Mouse (Mus musculus): Measurements from ENCODE around the gene Acacb.

Gene Acacb

GRCm38 (mm10) chr5:114175596-114176171 lies 29.3 kb downstream of the Acacb start:
- peak; percentile 99 for DNase-seq (ENCODE audit: low read depth, low spot score)

- DNase-seq (ENCODE audit: low read depth, low spot score): peak; percentile 80
Measured at GRCm38 (mm10) chr5:114176548-114177400, 30.4 kb downstream of the Acacb start.

GRCm38 (mm10) chr5:114177966-114178719 lies 31.8 kb downstream of the Acacb start:
- DNase-seq (ENCODE audit: low read depth, low spot score): peak; percentile 57

GRCm38 (mm10) chr5:114179541-114179940 lies 33.2 kb downstream of the Acacb start:
- DNase-seq (ENCODE audit: low read depth, low spot score): no peak

GRCm38 (mm10) chr5:114183493-114183892 lies 37.2 kb downstream of the Acacb start:
- no peak for DNase-seq (ENCODE audit: low read depth, low spot score)

GRCm38 (mm10) chr5:114187108-114187507 lies 40.8 kb downstream of the Acacb start:
- DNase-seq (ENCODE audit: low read depth, low spot score): no peak

- peak; percentile 67 for DNase-seq (ENCODE audit: low read depth, low spot score)
Measured at GRCm38 (mm10) chr5:114188900-114189464, 42.6 kb downstream of the Acacb start.

- DNase-seq (ENCODE audit: low read depth, low spot score): no peak
Measured at GRCm38 (mm10) chr5:114194161-114194560, 47.8 kb downstream of the Acacb start.

- DNase-seq (ENCODE audit: low read depth, low spot score): no peak
Measured at GRCm38 (mm10) chr5:114199116-114199777, 52.9 kb downstream of the Acacb start.

- no peak for DNase-seq (ENCODE audit: low read depth, low spot score)
Measured at GRCm38 (mm10) chr5:114206158-114206557, 59.8 kb downstream of the Acacb start.

- no peak for DNase-seq (ENCODE audit: low read depth, low spot score)
Measured at GRCm38 (mm10) chr5:114213183-114213582, 66.8 kb downstream of the Acacb start.

GRCm38 (mm10) chr5:114218771-114219170 lies 72.4 kb downstream of the Acacb start:
- DNase-seq (ENCODE audit: low read depth, low spot score): peak; percentile 66

- DNase-seq (ENCODE audit: low read depth, low spot score): no peak
Measured at GRCm38 (mm10) chr5:114226051-114226450, 79.7 kb downstream of the Acacb start.

GRCm38 (mm10) chr5:114228901-114229300 lies 82.6 kb downstream of the Acacb start:
- peak; percentile 38 for DNase-seq (ENCODE audit: low read depth, low spot score)

GRCm38 (mm10) chr5:114238924-114239323 lies 92.6 kb downstream of the Acacb start:
- peak; percentile 81 for DNase-seq (ENCODE audit: low read depth, low spot score)

- DNase-seq (ENCODE audit: low read depth, low spot score): no peak
Measured at GRCm38 (mm10) chr5:114239737-114240136, 93.4 kb downstream of the Acacb start.

GRCm38 (mm10) chr5:114246465-114246864 lies 100.1 kb downstream of the Acacb start:
- peak; percentile 71 for DNase-seq (ENCODE audit: low read depth, low spot score)

- peak; percentile 84 for DNase-seq (ENCODE audit: low read depth, low spot score)
Measured at GRCm38 (mm10) chr5:114248174-114248589, 101.8 kb downstream of the Acacb start.

- no peak for DNase-seq (ENCODE audit: low read depth, low spot score)
Measured at GRCm38 (mm10) chr5:114259495-114259894, 113.2 kb downstream of the Acacb start.

- no peak for DNase-seq (ENCODE audit: low read depth, low spot score)
Measured at GRCm38 (mm10) chr5:114261494-114261893, 115.2 kb downstream of the Acacb start.

GRCm38 (mm10) chr5:114264030-114264459 lies 117.7 kb downstream of the Acacb start:
- no peak for DNase-seq (ENCODE audit: low read depth, low spot score)

All from ES-CJ7 (cell line).